Mouse (Mus musculus) lung, postnatal 0 days (tissue): Measurements from ENCODE around the gene Ythdf1. TPM values are rescaled to one million over a fixed set of nuclear protein-coding genes. Genes with fewer than 3 reads are reported as not detected.
A peak's percentile ranks its signal among the peaks of the same experiment; 100 is the strongest.

Source experiments
- ATAC-seq: fragments of 200-750 bp; cut with Nextera tagmentation; 2 replicates; pipeline ENCODE4 v1.8.0; 2017; ENCODE audit warnings: moderate library complexity
- DNase-seq: peaks from one replicate; pipeline ENCODE4 v3.0.0-alpha.2; 2016; ENCODE audit warnings: low spot score
- H3K27ac ChIP-seq: fragments of 300-500 bp; sonication (generic); 2 replicates; pipeline ENCODE4 v1.5.1; 2014; ENCODE audit warnings: antibody characterized with exemption, mild to moderate bottlenecking, low read length, mixed read lengths
- H3K27me3 ChIP-seq: fragments of 300-500 bp; sonication (generic); replicated peaks from 2 replicates; pipeline ENCODE4 v1.6.1; 2014; ENCODE audit warnings: low read length, mixed read lengths; ENCODE audit not compliant: insufficient read depth
- H3K36me3 ChIP-seq: fragments of 300-500 bp; sonication (generic); 2 replicates; pipeline ENCODE4 v1.6.1; 2014; ENCODE audit warnings: low read length, mixed read lengths; ENCODE audit not compliant: insufficient read depth
- H3K4me1 ChIP-seq: fragments of 300-500 bp; sonication (generic); 2 replicates; pipeline ENCODE4 v1.6.1; 2014; ENCODE audit warnings: antibody characterized with exemption, low read depth, low read length, mixed read lengths; ENCODE audit not compliant: insufficient read depth
- H3K4me2 ChIP-seq: fragments of 300-500 bp; sonication (generic); replicated peaks from 2 replicates; pipeline ENCODE4 v1.6.1; 2014; ENCODE audit warnings: low read depth, mild to moderate bottlenecking, low read length, moderate library complexity, mixed read lengths
- H3K4me3 ChIP-seq: fragments of 300-500 bp; sonication (generic); 2 replicates; pipeline ENCODE4 v1.5.1; 2014; ENCODE audit warnings: low read depth, low read length
- H3K9ac ChIP-seq: fragments of 300-500 bp; sonication (generic); replicated peaks from 2 replicates; pipeline ENCODE4 v1.6.1; 2014; ENCODE audit warnings: low read depth, mild to moderate bottlenecking
- H3K9me3 ChIP-seq: fragments of 300-500 bp; sonication (generic); 2 replicates; pipeline ENCODE4 v1.6.1; 2016; ENCODE audit warnings: low read length, mixed read lengths
- CTCF ChIP-seq: IDR thresholded peaks from 2 replicates; pipeline ENCODE4 v1.5.1; 2016; ENCODE audit warnings: antibody characterized with exemption, mild to moderate bottlenecking
- EP300 ChIP-seq: IDR thresholded peaks from 2 replicates; pipeline ENCODE4 v1.6.1; 2016; ENCODE audit warnings: antibody characterized with exemption, mild to moderate bottlenecking, control low read depth
- WGBS: fragments of 180-500 bp; shearing (Covaris S2); extraction: QIAGEN DNeasy Blood & Tissue Kit; methylation state at CpG from one replicate; pipeline ENCODE4 v1.1.7; 2014; 5-methylcytosine and 5-hydroxymethylcytosine counted together
- polyA plus RNA-seq: library from polyadenylated mRNA; unstranded; fragments of >200 nt; fragmentation: Nextera tagmentation; extraction: Ambion mirVana; gene quantifications from 2 replicates; pipeline ENCODE4 v1.2.1, GENCODE M21; 2015

Gene Ythdf1
- polyA plus RNA-seq, 1 experiment from 2014 or later: 40.3 TPM

GRCm38 (mm10) chr2:180894029-180894623, 26.6 kb downstream of the Ythdf1 start:
- peak overlapping the region; percentile 35 for H3K4me3 ChIP-seq
- TF ChIP-seq CTCF: no peak
- no peak for TF ChIP-seq EP300
- peak; percentile 65 for ATAC-seq
- no peaks in the 10 kb centered on the region for H3K9me3 ChIP-seq
- H3K36me3 ChIP-seq: no peaks in the 10 kb centered on the region
- H3K4me1 ChIP-seq: peaks cover 10% of the 10 kb centered on the region; the same call in 1 of the 2 replicates
- under 1% methylated on average over 56 of the region's 57 CpGs for WGBS
- H3K27me3 ChIP-seq: peaks cover 67% of the 10 kb centered on the region
- H3K4me2 ChIP-seq: peak overlapping the region; percentile 63
- no peak overlapping the region for H3K27ac ChIP-seq
- peak; percentile 56 for DNase-seq
- no peak overlapping the region for H3K9ac ChIP-seq

DNA sequence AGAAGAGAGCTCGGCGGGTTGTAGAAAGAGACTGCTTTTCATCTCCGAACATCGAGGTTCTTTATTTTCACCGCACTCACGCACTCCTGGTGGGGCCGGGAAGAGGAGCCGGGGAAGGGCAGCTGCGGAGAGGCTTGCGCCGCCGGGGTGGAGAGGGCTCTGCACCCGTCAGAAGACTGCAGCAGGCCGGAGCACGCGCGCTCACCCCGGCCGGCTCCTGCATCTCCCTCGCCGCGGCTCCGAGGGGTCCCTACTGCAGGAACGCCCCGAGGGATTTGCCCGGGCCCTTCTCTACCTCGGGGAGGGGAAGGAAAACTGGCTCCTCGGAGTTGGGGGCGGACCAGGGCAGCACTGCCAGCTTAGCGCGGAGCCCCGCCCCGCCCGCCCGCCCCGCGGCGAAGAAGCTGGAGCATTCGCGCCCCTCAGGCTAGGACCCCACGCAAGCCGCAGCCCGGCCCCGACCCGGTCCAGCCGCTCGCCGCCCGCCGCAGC, 27.2 kb downstream of the Ythdf1 start:
- ATAC-seq (no peak), DNase-seq (no peak)
- H3K27ac ChIP-seq: no peak overlapping the region
- peak overlapping the region; percentile 35 for H3K4me3 ChIP-seq
- H3K4me1 ChIP-seq: peaks cover 10% of the 10 kb centered on the region; the same call in 1 of the 2 replicates
- H3K9me3 ChIP-seq: no peaks in the 10 kb centered on the region
- peaks cover 68% of the 10 kb centered on the region for H3K27me3 ChIP-seq
- WGBS: 2% methylated on average over 38 of the region's 50 CpGs
- H3K4me2 ChIP-seq: peak overlapping the region; percentile 63
- TF ChIP-seq EP300: no peak
- no peak for TF ChIP-seq CTCF
- no peak overlapping the region for H3K9ac ChIP-seq
- no peaks in the 10 kb centered on the region for H3K36me3 ChIP-seq

- Histone ChIP-seq H3K4me3 (peak overlapping the region; percentile 35), H3K4me2 (peak overlapping the region; percentile 63), H3K27ac (no peak overlapping the region), H3K27me3 (peaks cover 68% of the 10 kb centered on the region), H3K9ac (no peak overlapping the region), H3K36me3 (no peaks in the 10 kb centered on the region), H3K4me1 (peaks cover 10% of the 10 kb centered on the region; the same call in 1 of the 2 replicates), H3K9me3 (no peaks in the 10 kb centered on the region)
- TF ChIP-seq CTCF (no peak), EP300 (no peak)
- WGBS: under 1% methylated on average over 89 of the region's 97 CpGs
- ATAC-seq: no peak
- no peak for DNase-seq
Measured at GRCm38 (mm10) chr2:180892841-180893521, 27.8 kb downstream of the Ythdf1 start.

GRCm38 (mm10) chr2:180891835-180892323, 28.9 kb downstream of the Ythdf1 start:
- WGBS: 8% methylated on average over 9 of the region's 9 CpGs
- H3K36me3 ChIP-seq: no peaks in the 10 kb centered on the region
- H3K9me3 ChIP-seq: no peaks in the 10 kb centered on the region
- no peak overlapping the region for H3K9ac ChIP-seq
- TF ChIP-seq CTCF (no peak), EP300 (no peak)
- DNase-seq (no peak), ATAC-seq (no peak)
- H3K27ac ChIP-seq: no peak overlapping the region
- no peak overlapping the region for H3K4me3 ChIP-seq
- H3K4me2 ChIP-seq: no peak overlapping the region
- H3K4me1 ChIP-seq: peaks cover 10% of the 10 kb centered on the region; the same call in 1 of the 2 replicates
- peaks cover 68% of the 10 kb centered on the region for H3K27me3 ChIP-seq

DNA sequence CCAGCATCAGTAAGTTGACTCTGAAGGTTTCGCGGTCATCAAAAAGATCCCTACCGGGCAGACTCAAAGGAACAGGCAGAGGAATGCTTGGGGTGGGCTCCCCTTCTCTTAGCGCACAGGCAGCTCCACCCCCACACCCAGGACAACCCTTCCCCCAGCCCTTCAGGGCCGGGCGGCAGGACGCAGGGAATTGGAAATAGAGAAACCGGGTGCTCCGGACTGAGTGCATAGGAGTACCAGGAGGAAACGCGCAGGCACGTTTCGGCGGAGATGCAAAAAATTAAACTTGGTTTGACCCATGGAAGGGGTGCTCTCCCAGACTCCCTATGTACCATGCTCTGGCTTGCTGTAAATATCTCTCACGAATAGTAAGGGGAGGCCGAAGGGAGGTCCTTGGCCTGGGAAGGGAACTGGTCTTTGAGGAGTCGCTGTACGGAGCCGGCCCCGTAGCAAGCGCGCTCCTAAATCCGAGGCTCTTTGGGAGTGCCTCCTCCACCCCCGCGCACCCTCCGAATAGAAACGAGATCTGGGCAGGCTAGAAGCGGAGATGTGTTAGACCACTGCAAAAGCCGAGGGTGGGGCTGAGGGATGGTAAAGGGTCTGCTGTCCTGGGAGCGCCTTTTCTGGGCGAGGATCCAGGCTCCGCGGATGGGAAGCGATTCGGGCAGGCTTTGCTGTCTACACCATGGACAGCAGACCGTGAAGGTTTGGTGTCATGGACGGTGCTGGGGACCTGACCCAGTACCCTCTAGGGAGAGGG, 29.5 kb downstream of the Ythdf1 start:
- Histone ChIP-seq H3K36me3 (no peaks in the 10 kb centered on the region), H3K4me2 (no peak overlapping the region), H3K27ac (no peak overlapping the region), H3K9ac (no peak overlapping the region), H3K4me1 (peaks cover 10% of the 10 kb centered on the region; the same call in 1 of the 2 replicates), H3K27me3 (peaks cover 68% of the 10 kb centered on the region), H3K4me3 (no peak overlapping the region), H3K9me3 (no peaks in the 10 kb centered on the region)
- no peak for ATAC-seq
- TF ChIP-seq CTCF (no peak), EP300 (no peak)
- DNase-seq: no peak
- 2% methylated on average over 36 of the region's 37 CpGs for WGBS
